Mouse (Mus musculus) E14TG2a.4 (cell line): Measurements from ENCODE around the gene Foxp1.

Experiments
- H3K27me3 ChIP-seq: 2 replicates; pipeline ENCODE4 v1.6.1; 2014; ENCODE audit warnings: low read length, control low read depth; ENCODE audit not compliant: insufficient read depth
- H3K36me3 ChIP-seq: 2 replicates; pipeline ENCODE4 v1.6.1; 2014; ENCODE audit warnings: low read length, control low read depth; ENCODE audit not compliant: insufficient read depth
- H3K4me1 ChIP-seq: replicated peaks from 2 replicates; pipeline ENCODE4 v1.6.1; 2014; ENCODE audit warnings: low read depth, low read length, control low read depth
- H3K4me3 ChIP-seq: replicated peaks from 2 replicates; pipeline ENCODE4 v1.5.1; 2014; ENCODE audit warnings: mild to moderate bottlenecking, low read length
- H3K9me3 ChIP-seq: 2 replicates; pipeline ENCODE4 v1.6.1; 2014; ENCODE audit warnings: low read length, control low read depth
- CTCF ChIP-seq: conservative IDR thresholded peaks from 2 replicates; pipeline ENCODE4 v1.5.1; 2014; ENCODE audit warnings: low read length
- NANOG ChIP-seq: IDR thresholded peaks from 2 replicates; pipeline ENCODE4 v1.6.1; 2014; ENCODE audit warnings: borderline replicate concordance, low read length, mixed read lengths
- POU5F1 ChIP-seq: IDR thresholded peaks from 2 replicates; pipeline ENCODE4 v1.6.1; 2014; ENCODE audit warnings: low read length, borderline replicate concordance

Foxp1 gene

GRCm38 (mm10) chr6:99282866-99283657 lies 239.5 kb downstream of the Foxp1 start:
- no peak overlapping the region for H3K4me3 ChIP-seq
- no peaks in the 10 kb centered on the region for H3K9me3 ChIP-seq
- no peaks in the 10 kb centered on the region for H3K36me3 ChIP-seq
- no peaks in the 10 kb centered on the region for H3K4me1 ChIP-seq
- TF ChIP-seq POU5F1 (no peak), NANOG (no peak), CTCF (no peak)
- 0 out of 2 replicates have a peak, but pooled peaks cover 3% of the 10 kb centered on the region for H3K27me3 ChIP-seq

GRCm38 (mm10) chr6:99281433-99281832 lies 241.1 kb downstream of the Foxp1 start:
- H3K27me3 ChIP-seq = 0 out of 2 replicates have a peak, but pooled peaks cover 3% of the 10 kb centered on the region
- no peak for TF ChIP-seq NANOG
- TF ChIP-seq POU5F1 = no peak
- no peak for TF ChIP-seq CTCF

GRCm38 (mm10) chr6:99280619-99281018 lies 241.9 kb downstream of the Foxp1 start:
- Histone ChIP-seq H3K36me3 (no peaks in the 10 kb centered on the region), H3K4me1 (no peaks in the 10 kb centered on the region), H3K9me3 (no peaks in the 10 kb centered on the region), H3K27me3 (0 out of 2 replicates have a peak, but pooled peaks cover 3% of the 10 kb centered on the region), H3K4me3 (no peak overlapping the region)
- TF ChIP-seq CTCF (no peak), NANOG (no peak), POU5F1 (no peak)

More at GRCm38 (mm10) chr6:99281433-99281832, 241.1 kb downstream of the Foxp1 start:
- H3K9me3 ChIP-seq = no peaks in the 10 kb centered on the region
- H3K4me1 ChIP-seq = no peaks in the 10 kb centered on the region
- H3K4me3 ChIP-seq = no peak overlapping the region
- no peaks in the 10 kb centered on the region for H3K36me3 ChIP-seq

GRCm38 (mm10) chr6:99277251-99277650 lies 245.3 kb downstream of the Foxp1 start:
- H3K36me3 ChIP-seq = no peaks in the 10 kb centered on the region
- TF ChIP-seq CTCF (no peak), NANOG (no peak), POU5F1 (no peak)
- no peaks in the 10 kb centered on the region for H3K9me3 ChIP-seq
- H3K4me3 ChIP-seq = no peak overlapping the region
- no peaks in the 10 kb centered on the region for H3K4me1 ChIP-seq
- H3K27me3 ChIP-seq = 0 out of 2 replicates have a peak, but pooled peaks cover 3% of the 10 kb centered on the region

GRCm38 (mm10) chr6:99276297-99276653 lies 246.2 kb downstream of the Foxp1 start:
- H3K9me3 ChIP-seq = no peaks in the 10 kb centered on the region
- H3K27me3 ChIP-seq = 0 out of 2 replicates have a peak, but pooled peaks cover 3% of the 10 kb centered on the region
- H3K4me3 ChIP-seq = no peak overlapping the region
- H3K4me1 ChIP-seq = no peaks in the 10 kb centered on the region
- TF ChIP-seq POU5F1 (no peak), NANOG (no peak), CTCF (no peak)
- no peaks in the 10 kb centered on the region for H3K36me3 ChIP-seq

- H3K4me1 ChIP-seq = no peaks in the 10 kb centered on the region
- TF ChIP-seq NANOG (no peak), CTCF (no peak), POU5F1 (no peak)
- no peak overlapping the region for H3K4me3 ChIP-seq
- H3K27me3 ChIP-seq = 0 out of 2 replicates have a peak, but pooled peaks cover 6% of the 10 kb centered on the region
- H3K9me3 ChIP-seq = no peaks in the 10 kb centered on the region
- H3K36me3 ChIP-seq = no peaks in the 10 kb centered on the region
These were observed 246.9 kb downstream of the Foxp1 start for GRCm38 (mm10) chr6:99275381-99276296.

- no peaks in the 10 kb centered on the region for H3K4me1 ChIP-seq
- no peak overlapping the region for H3K4me3 ChIP-seq
- H3K9me3 ChIP-seq = no peaks in the 10 kb centered on the region
- no peaks in the 10 kb centered on the region for H3K36me3 ChIP-seq
- 0 out of 2 replicates have a peak, but pooled peaks cover 6% of the 10 kb centered on the region for H3K27me3 ChIP-seq
- TF ChIP-seq NANOG = no peak
- TF ChIP-seq POU5F1 = no peak
- TF ChIP-seq CTCF = no peak
These were observed 247.9 kb downstream of the Foxp1 start for GRCm38 (mm10) chr6:99274667-99275066.

- Histone ChIP-seq H3K9me3 (no peaks in the 10 kb centered on the region), H3K36me3 (no peaks in the 10 kb centered on the region), H3K4me3 (no peak overlapping the region), H3K4me1 (no peaks in the 10 kb centered on the region), H3K27me3 (0 out of 2 replicates have a peak, but pooled peaks cover 6% of the 10 kb centered on the region)
- TF ChIP-seq CTCF (no peak), POU5F1 (no peak), NANOG (no peak)
These were observed 248.3 kb downstream of the Foxp1 start for GRCm38 (mm10) chr6:99274222-99274621.
